Mouse (Mus musculus) hindbrain, embryonic 10.5 days (tissue): ENCODE measurements around the gene Cog1. TPM values are rescaled to one million over a fixed set of nuclear protein-coding genes. Genes with fewer than 3 reads are reported as not detected.

Experiments used
- DNase-seq: peaks from one replicate; pipeline ENCODE4 v3.0.0-alpha.2; 2017; ENCODE audit warnings: low spot score
- H3K27ac ChIP-seq: fragments of 300-500 bp; sonication (generic); 2 replicates; pipeline ENCODE4 v1.5.1; 2016; ENCODE audit warnings: mild to moderate bottlenecking, moderate library complexity
- H3K27me3 ChIP-seq: fragments of 300-500 bp; sonication (generic); 2 replicates; pipeline ENCODE4 v1.6.1; 2016; ENCODE audit warnings: mild to moderate bottlenecking; ENCODE audit not compliant: poor library complexity, insufficient read depth, severe bottlenecking
- H3K36me3 ChIP-seq: fragments of 300-500 bp; sonication (generic); 2 replicates; pipeline ENCODE4 v1.6.1; 2016; ENCODE audit warnings: mild to moderate bottlenecking, moderate library complexity
- H3K4me1 ChIP-seq: fragments of 300-500 bp; sonication (generic); replicated peaks from 2 replicates; pipeline ENCODE4 v1.6.1; 2016; ENCODE audit warnings: mild to moderate bottlenecking
- H3K4me3 ChIP-seq: fragments of 300-500 bp; sonication (generic); 2 replicates; pipeline ENCODE4 v1.5.1; 2016; ENCODE audit warnings: mild to moderate bottlenecking, moderate library complexity
- H3K9me3 ChIP-seq: fragments of 300-500 bp; sonication (generic); 2 replicates; pipeline ENCODE4 v1.6.1; 2016; ENCODE audit warnings: mild to moderate bottlenecking, moderate library complexity
- WGBS: fragments of 180-500 bp; shearing (Covaris S2); methylation state at CpG from one replicate; pipeline ENCODE4 v1.1.7; 2016; 5-methylcytosine and 5-hydroxymethylcytosine counted together
- polyA plus RNA-seq: library from polyadenylated mRNA; unstranded; fragments of >200 nt; fragmentation: Nextera tagmentation; extraction: Ambion mirVana; gene quantifications from 2 replicates; pipeline ENCODE4 v1.2.1, GENCODE M21; 2016

Cog1 gene
- polyA plus RNA-seq, 1 experiment from 2014 or later, result 40.3 TPM

DNA sequence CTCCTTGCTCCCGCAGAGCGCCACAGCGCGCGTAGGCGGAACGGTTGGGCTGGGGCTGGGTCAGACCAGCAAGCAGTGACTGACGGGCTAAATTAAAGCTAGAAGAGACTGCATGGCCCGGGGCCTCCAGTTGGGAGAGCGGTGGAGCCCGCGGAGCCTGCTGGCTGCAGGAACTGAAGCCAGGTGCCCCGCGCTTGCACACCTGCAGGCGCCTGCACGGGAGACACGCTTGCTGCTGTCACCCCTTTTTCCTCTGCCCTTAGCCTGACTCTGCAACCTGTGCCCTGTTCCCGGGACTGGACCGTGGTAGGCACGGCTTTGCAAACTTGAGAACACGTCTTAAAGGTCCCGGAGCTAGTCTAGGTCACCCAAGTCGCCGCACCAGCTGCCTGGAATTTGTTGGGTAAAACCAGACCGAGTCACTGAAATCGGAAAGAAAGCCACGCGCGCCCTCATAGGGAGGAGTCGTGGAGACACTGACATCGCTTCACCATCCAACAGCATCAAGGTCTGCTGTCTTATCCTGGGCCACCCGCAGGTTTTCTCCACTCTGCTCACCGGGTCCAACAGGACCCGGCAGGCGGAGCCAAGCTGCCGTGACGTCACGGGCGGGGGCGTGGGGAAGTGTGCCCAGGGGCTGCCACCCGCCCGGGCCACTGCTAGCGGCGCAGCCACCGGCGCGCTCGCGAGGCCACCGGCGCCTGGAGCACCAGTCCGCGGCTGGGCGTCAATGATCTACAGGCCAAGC, 30.1 kb upstream of the Cog1 start, which contains the start of gene Sstr2:
Sstr2 (plus strand) TSS at position 671 of the 748 bp plus-strand sequence.
- Histone ChIP-seq H3K27me3 (peaks cover 56% of the 10 kb centered on the region), H3K9me3 (no peaks in the 10 kb centered on the region), H3K4me1 (peaks cover 70% of the 10 kb centered on the region), H3K36me3 (peaks cover 4% of the 10 kb centered on the region; the same call in 1 of the 2 replicates), H3K4me3 (peak within 1 kb of the TSS; percentile 65), H3K27ac (peak within 1 kb of the TSS; percentile 82)
- under 1% methylated on average over 54 of the region's 54 CpGs for WGBS
- DNase-seq, result peak; percentile 76

DNA sequence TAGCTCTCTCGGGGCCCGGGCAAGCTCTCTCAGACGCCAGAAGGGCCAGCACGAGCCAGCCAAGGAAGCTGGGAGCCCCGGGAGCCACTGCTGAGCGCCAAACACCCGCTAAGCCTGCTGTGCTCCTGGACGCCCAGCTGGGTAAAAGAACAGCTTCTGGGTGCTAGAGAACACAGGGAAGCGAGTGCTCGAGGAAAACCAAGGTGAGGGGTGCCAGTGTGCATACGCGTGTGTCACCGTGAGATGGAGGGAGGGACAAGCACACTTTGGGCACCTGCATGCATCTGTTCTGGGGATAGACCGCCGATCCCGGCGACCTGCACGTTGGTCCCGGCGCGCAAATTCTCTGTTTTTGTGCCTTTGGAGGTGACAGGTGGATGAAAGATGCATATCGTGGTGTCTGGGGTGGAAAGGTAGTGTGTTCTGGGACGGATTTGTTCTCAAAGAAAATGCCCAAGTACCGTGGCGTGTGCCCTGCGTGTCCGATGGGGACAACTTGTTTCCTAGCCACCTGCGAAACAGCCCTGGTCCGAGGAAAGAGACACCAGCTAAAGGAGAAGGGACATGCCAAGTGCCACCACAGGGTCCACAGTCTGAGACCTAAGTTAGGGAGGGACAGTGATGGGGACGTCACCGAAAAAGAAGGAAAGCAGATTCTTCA, 29.4 kb upstream of the Cog1 start:
- H3K9me3 ChIP-seq, result no peaks in the 10 kb centered on the region
- peaks cover 63% of the 10 kb centered on the region for H3K4me1 ChIP-seq
- WGBS, result 3% methylated on average over 31 of the region's 31 CpGs
- peaks cover 56% of the 10 kb centered on the region for H3K27me3 ChIP-seq
- H3K27ac ChIP-seq, result peak overlapping the region; percentile 82
- peaks cover 11% of the 10 kb centered on the region for H3K36me3 ChIP-seq
- H3K4me3 ChIP-seq, result peak overlapping the region; percentile 65
- peak; percentile 20 for DNase-seq

DNA sequence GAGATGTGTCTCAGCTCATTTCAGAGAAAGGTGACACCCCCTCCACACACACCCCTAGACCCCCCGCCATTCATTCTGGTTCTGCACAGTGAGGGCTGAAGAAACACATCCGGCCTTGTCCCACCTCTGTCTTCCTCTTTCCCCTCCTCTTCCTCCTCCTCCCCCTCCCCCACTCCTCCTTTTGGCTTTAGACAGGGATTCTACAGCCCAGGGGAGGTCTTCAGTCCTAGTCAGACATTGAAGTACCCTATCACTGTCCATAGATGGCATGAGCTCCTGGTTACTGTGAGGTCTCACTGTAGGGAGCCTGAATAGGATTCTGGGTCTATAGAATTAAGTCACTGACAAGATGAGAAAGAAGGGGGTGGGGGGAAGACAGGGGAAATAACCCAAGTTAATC, 28.0 kb upstream of the Cog1 start:
- H3K9me3 ChIP-seq, result no peaks in the 10 kb centered on the region
- DNase-seq, result no peak
- peaks cover 50% of the 10 kb centered on the region for H3K27me3 ChIP-seq
- 53% methylated on average over 2 of the region's 2 CpGs for WGBS
- H3K27ac ChIP-seq, result no peak overlapping the region
- peak overlapping the region; percentile 65; the same call in 1 of the 2 replicates for H3K4me3 ChIP-seq
- peaks cover 60% of the 10 kb centered on the region for H3K4me1 ChIP-seq
- peaks cover 21% of the 10 kb centered on the region for H3K36me3 ChIP-seq

DNA sequence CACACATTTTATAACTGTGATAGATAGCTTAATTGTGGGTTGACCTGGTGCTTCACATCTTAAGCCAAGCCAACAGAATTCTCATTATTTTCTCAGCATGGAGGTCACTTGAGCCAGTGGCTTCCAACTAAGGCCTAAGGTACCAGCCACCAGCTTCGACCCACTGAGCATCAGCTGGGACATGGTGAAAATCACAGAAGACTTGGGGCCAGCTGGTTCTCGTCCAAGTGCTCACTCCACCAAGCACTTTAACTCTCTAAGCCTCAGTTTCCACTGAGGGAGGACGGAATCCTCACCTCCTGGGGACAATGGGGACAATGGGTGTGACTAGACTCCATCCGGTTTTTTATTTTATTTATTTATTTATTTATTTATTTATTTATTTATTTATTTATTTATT, 26.9 kb upstream of the Cog1 start:
- Histone ChIP-seq H3K27me3 (peaks cover 45% of the 10 kb centered on the region), H3K36me3 (peaks cover 21% of the 10 kb centered on the region), H3K9me3 (no peaks in the 10 kb centered on the region), H3K27ac (no peak overlapping the region), H3K4me1 (peaks cover 52% of the 10 kb centered on the region), H3K4me3 (no peak overlapping the region)
- no peak for DNase-seq
- WGBS, result 88% methylated on average over 4 of the region's 4 CpGs

DNA sequence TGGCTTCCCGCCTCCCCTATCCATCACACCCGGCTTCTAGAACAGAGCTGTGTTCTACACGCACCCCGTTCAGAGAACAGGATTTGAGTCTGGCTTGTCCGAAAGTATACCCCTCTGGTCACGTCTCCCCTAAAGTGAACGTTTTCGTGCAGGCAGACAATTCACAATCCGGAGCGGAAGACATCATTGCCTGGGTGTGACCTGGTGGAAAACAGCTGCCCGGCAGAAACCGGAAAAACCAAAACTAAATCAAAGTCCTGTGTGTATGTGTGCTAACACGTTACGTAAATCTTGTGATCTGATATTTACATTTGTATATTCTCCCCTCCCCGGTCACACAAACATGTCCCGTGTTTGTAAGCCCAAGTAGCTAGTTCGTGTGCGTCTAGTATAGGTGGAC, 23.5 kb upstream of the Cog1 start:
- no peak for DNase-seq
- Histone ChIP-seq H3K4me1 (peaks cover 18% of the 10 kb centered on the region), H3K36me3 (peaks cover 21% of the 10 kb centered on the region), H3K27me3 (peaks cover 17% of the 10 kb centered on the region), H3K4me3 (no peak overlapping the region), H3K9me3 (no peaks in the 10 kb centered on the region), H3K27ac (no peak overlapping the region)
- 93% methylated on average over 18 of the region's 18 CpGs for WGBS

DNA sequence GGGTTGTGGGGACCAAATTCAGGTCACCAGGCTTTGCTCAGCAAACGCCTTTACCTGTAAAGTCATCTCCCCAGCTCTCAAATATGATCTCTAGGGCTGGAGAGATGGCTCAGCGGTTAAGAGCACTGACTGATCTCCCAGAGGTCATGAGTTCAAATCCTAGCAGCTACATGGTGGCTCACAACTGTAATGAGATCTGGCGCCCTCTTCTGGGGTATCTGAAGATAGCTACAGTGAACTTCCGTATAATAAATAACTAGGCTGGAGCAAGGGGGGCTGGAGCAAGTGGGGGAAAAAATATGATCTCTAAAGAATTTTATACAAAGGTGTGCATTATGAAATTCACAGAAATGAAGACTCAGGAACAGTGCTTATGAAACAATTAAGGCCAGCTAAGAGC, 21.2 kb upstream of the Cog1 start:
- WGBS, result 55% methylated on average over 4 of the region's 4 CpGs
- no peaks in the 10 kb centered on the region for H3K9me3 ChIP-seq
- DNase-seq, result peak; percentile 25
- no peak overlapping the region for H3K27ac ChIP-seq
- H3K36me3 ChIP-seq, result peaks cover 21% of the 10 kb centered on the region
- no peaks in the 10 kb centered on the region; the same call in 1 of the 2 replicates for H3K27me3 ChIP-seq
- no peak overlapping the region for H3K4me3 ChIP-seq
- H3K4me1 ChIP-seq, result 0 out of 2 replicates have a peak, but pooled peaks cover 10% of the 10 kb centered on the region

DNA sequence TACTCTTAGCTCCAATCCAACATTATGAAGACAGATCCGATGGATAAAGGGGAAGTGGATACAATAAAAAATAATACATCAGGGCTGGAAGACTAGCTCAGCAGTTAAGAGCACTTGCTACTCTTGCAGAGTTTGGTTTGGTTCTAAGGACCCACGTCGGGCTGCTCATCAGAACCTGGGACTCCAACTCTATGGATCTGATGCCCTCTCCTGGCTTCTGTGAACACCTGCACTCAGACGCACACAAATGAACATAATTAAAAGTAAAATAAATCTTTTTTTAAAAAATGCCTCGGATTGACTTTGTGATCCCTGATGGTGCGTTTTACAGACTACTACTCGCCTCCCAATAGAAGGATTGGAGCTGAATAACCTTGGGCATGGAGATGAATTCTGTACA, 18.3 kb upstream of the Cog1 start:
- no peak for DNase-seq
- no peaks in the 10 kb centered on the region for H3K36me3 ChIP-seq
- WGBS, result 59% methylated on average over 7 of the region's 7 CpGs

DNA sequence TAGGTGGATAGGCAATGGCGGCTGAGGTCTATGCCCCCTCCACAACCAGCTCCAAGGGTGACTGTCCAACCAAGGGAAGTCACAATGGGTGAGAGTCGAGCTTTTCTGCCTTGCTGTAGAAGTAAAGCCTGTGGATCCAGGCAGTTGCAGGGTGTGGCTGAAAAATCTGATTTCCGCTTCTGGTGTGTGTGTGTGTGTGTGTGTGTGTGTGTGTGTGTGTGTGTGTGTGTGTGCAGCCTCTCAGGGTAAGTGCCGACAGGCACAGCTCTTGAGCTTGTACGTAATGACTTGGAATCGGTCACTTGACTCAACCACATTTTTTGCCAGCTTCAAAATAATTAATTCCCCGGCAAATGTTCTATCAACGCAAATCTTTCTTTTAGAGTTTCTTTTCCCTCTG, 17.7 kb upstream of the Cog1 start:
- no peaks in the 10 kb centered on the region for H3K36me3 ChIP-seq
- no peak overlapping the region for H3K4me3 ChIP-seq
- H3K9me3 ChIP-seq, result no peaks in the 10 kb centered on the region
- 80% methylated on average over 8 of the region's 8 CpGs for WGBS
- no peak for DNase-seq
- H3K27ac ChIP-seq, result no peak overlapping the region
- 0 out of 2 replicates have a peak, but pooled peaks cover 9% of the 10 kb centered on the region for H3K4me1 ChIP-seq
- no peaks in the 10 kb centered on the region; the same call in 1 of the 2 replicates for H3K27me3 ChIP-seq

More for the DNA sequence above, 18.3 kb upstream of the Cog1 start:
- H3K27ac ChIP-seq, result no peak overlapping the region
- H3K9me3 ChIP-seq, result no peaks in the 10 kb centered on the region
- H3K4me3 ChIP-seq, result no peak overlapping the region
- 0 out of 2 replicates have a peak, but pooled peaks cover 9% of the 10 kb centered on the region for H3K4me1 ChIP-seq
- H3K27me3 ChIP-seq, result no peaks in the 10 kb centered on the region; the same call in 1 of the 2 replicates

DNA sequence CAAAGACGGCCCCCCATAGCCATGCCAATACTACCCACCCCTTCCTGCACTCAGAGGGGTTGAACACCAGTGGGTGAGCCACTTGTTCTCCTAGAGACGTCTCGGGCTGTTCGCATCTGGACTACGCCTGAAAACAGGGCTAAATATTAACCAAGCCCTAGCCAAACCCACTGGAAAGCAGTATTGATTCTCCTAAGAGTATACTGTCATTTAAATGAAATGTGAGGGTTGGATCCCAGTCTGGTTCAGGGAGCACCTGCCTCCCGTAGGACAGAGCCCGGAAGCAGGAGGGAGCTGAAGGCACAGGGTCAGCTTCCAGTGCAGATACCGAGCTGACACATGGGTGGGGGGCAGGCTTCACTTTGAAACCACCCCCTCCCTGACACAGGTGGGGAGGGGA, 17.1 kb upstream of the Cog1 start:
- Histone ChIP-seq H3K27ac (no peak overlapping the region), H3K9me3 (no peaks in the 10 kb centered on the region), H3K27me3 (no peaks in the 10 kb centered on the region; the same call in 1 of the 2 replicates), H3K4me1 (0 out of 2 replicates have a peak, but pooled peaks cover 9% of the 10 kb centered on the region), H3K36me3 (no peaks in the 10 kb centered on the region), H3K4me3 (no peak overlapping the region)
- no peak for DNase-seq
- WGBS, result 78% methylated on average over 8 of the region's 8 CpGs

DNA sequence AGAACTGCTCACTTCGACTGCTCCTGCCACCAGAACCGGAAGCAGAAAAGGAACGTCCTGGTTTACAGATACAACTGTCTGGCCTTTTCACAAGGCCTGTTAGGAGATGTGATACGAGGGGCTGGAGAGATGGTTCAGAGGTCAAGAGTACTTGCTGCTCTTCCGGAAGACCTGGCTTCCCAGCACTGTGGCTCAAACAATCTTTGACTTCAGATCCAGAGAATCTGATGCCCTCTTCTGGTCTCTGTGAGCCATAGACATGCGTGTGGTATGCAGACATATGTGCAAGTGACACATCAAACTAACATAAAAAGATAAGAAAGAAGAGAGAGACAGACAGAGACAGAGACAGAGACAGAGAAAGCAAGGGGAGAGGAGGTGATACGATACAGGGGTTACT, 16.7 kb upstream of the Cog1 start:
- Histone ChIP-seq H3K4me1 (0 out of 2 replicates have a peak, but pooled peaks cover 9% of the 10 kb centered on the region), H3K27me3 (no peaks in the 10 kb centered on the region; the same call in 1 of the 2 replicates), H3K27ac (no peak overlapping the region), H3K36me3 (no peaks in the 10 kb centered on the region), H3K9me3 (no peaks in the 10 kb centered on the region), H3K4me3 (no peak overlapping the region)
- WGBS, result 78% methylated on average over 7 of the region's 7 CpGs
- no peak for DNase-seq

DNA sequence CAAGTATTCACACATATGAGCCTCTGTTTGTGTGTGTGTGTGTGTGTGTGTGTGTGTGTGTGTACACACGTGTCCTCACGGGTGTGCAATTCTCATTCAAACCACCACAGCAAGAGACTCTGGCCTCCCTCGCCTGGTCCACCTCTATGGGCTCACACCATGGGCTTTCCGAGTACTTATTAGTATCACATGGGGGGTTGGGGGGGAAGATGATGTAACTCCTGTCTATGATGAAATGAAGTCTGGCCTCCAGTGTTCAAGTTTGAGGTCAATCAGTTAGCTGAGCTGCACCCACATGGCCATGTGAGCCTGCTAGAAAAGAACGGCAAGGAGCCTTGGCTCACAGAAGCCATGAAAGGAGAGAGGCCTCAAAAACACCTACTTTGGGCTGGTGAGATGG, 15.6 kb upstream of the Cog1 start:
- Histone ChIP-seq H3K36me3 (0 out of 2 replicates have a peak, but pooled peaks cover 5% of the 10 kb centered on the region), H3K9me3 (peaks cover 4% of the 10 kb centered on the region; the same call in 1 of the 2 replicates), H3K27me3 (no peaks in the 10 kb centered on the region; the same call in 1 of the 2 replicates), H3K4me1 (0 out of 2 replicates have a peak, but pooled peaks cover 9% of the 10 kb centered on the region), H3K27ac (no peak overlapping the region), H3K4me3 (no peak overlapping the region)
- 91% methylated on average over 5 of the region's 5 CpGs for WGBS
- DNase-seq, result no peak

DNA sequence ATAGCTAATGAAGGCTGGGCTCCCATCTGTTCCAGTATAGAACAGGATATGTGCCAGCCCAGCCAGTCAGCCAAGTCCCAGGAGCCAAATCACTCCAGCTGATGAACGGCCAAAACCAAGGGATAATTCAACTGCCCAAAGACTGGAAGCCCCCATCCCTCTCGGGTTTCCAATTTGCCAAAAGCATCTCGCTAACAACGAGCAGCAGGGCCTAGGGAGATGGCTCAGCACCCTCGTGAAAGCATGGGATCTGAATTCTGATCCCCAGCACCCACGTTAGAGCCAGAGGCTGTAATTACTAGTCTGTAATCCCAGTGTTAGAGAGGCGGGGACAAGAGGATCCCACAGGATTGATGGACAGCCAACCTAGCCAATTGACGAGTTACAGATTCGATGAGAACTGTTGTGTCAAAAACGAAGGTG, 14.3 kb upstream of the Cog1 start:
- Histone ChIP-seq H3K4me1 (0 out of 2 replicates have a peak, but pooled peaks cover 9% of the 10 kb centered on the region), H3K4me3 (no peak overlapping the region), H3K27me3 (no peaks in the 10 kb centered on the region; the same call in 1 of the 2 replicates), H3K36me3 (0 out of 2 replicates have a peak, but pooled peaks cover 5% of the 10 kb centered on the region), H3K9me3 (peaks cover 4% of the 10 kb centered on the region; the same call in 1 of the 2 replicates), H3K27ac (no peak overlapping the region)
- 66% methylated on average over 10 of the region's 10 CpGs for WGBS
- no peak for DNase-seq

DNA sequence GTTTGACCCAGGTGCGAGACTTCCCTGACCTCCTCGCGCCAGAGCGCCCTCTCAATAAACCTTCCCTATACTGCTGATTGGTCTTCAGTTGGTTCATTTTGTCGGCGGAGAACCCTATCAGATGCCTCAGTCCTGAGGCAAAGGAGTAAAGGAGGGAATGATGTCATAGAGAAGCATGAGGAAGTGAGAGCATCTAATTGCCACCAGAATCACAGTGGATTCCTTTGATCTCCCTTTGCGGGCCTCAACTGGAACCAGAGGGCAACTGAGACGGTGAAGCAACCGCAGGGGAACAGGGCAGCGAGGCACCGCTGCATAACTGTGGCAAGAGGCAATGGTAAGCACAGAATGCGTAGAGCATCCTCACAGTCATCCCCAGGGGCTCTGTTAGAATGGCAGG, 10.3 kb upstream of the Cog1 start:
- 0 out of 2 replicates have a peak, but pooled peaks cover 5% of the 10 kb centered on the region for H3K36me3 ChIP-seq
- no peak overlapping the region for H3K27ac ChIP-seq
- H3K4me3 ChIP-seq, result no peak overlapping the region
- no peaks in the 10 kb centered on the region for H3K27me3 ChIP-seq
- no peaks in the 10 kb centered on the region for H3K4me1 ChIP-seq
- no peak for DNase-seq
- peaks cover 8% of the 10 kb centered on the region; the same call in 1 of the 2 replicates for H3K9me3 ChIP-seq
- WGBS, result 93% methylated on average over 12 of the region's 12 CpGs
